Mouse (Mus musculus): ENCODE data around the gene Lactb. TPM values are rescaled to one million over a fixed set of nuclear protein-coding genes. Genes with fewer than 3 reads are reported as not detected.

Gene Lactb
- polyA plus RNA-seq, 1 experiment from 2014 or later = 12.2 TPM

GRCm38 (mm10) chr9:66999698-67000097 is 24.4 kb upstream of the Lactb start:
- Histone ChIP-seq H3K4me2 (no peak overlapping the region), H3K4me1 (replicated peaks) (peaks cover 7% of the 10 kb centered on the region; the same call in 1 of the 2 replicates), H3K27ac (no peak overlapping the region), H3K27me3 (no peaks in the 10 kb centered on the region), H3K9me3 (no peaks in the 10 kb centered on the region), H3K9ac (no peak overlapping the region), H3K4me3 (no peak overlapping the region), H3K36me3 (no peaks in the 10 kb centered on the region)
- 95% methylated on average over 8 of the region's 8 CpGs for WGBS
- ATAC-seq (ENCODE audit: low FRiP score) = no peak

GRCm38 (mm10) chr9:66991750-66992410 is 16.6 kb upstream of the Lactb start:
- no peak overlapping the region for H3K4me2 ChIP-seq
- no peak overlapping the region for H3K27ac ChIP-seq
- no peaks in the 10 kb centered on the region for H3K36me3 ChIP-seq
- H3K4me1 ChIP-seq (replicated peaks) = peaks cover 20% of the 10 kb centered on the region
- no peaks in the 10 kb centered on the region for H3K27me3 ChIP-seq
- WGBS = 81% methylated on average over 8 of the region's 8 CpGs
- no peaks in the 10 kb centered on the region for H3K9me3 ChIP-seq
- no peak overlapping the region for H3K4me3 ChIP-seq
- no peak for ATAC-seq (ENCODE audit: low FRiP score)
- no peak overlapping the region for H3K9ac ChIP-seq

- Histone ChIP-seq H3K9ac (no peak overlapping the region), H3K27me3 (no peaks in the 10 kb centered on the region), H3K27ac (no peak overlapping the region), H3K4me2 (no peak overlapping the region), H3K4me3 (no peak overlapping the region), H3K4me1 (replicated peaks) (peaks cover 20% of the 10 kb centered on the region), H3K36me3 (no peaks in the 10 kb centered on the region), H3K9me3 (no peaks in the 10 kb centered on the region)
- WGBS = 61% methylated on average over 9 of the region's 9 CpGs
- ATAC-seq (ENCODE audit: low FRiP score) = no peak
These were observed 15.9 kb upstream of the Lactb start for GRCm38 (mm10) chr9:66991021-66991749.

- H3K4me2 ChIP-seq = no peak overlapping the region
- H3K4me1 ChIP-seq (replicated peaks) = peaks cover 20% of the 10 kb centered on the region
- 94% methylated on average over 5 of the region's 5 CpGs for WGBS
- no peak for ATAC-seq (ENCODE audit: low FRiP score)
- no peak overlapping the region for H3K4me3 ChIP-seq
- H3K27me3 ChIP-seq = no peaks in the 10 kb centered on the region
- no peaks in the 10 kb centered on the region for H3K36me3 ChIP-seq
- H3K9ac ChIP-seq = no peak overlapping the region
- no peaks in the 10 kb centered on the region for H3K9me3 ChIP-seq
- H3K27ac ChIP-seq = no peak overlapping the region
These were observed 14.8 kb upstream of the Lactb start for GRCm38 (mm10) chr9:66990046-66990445.

GRCm38 (mm10) chr9:66989581-66989980 is 14.3 kb upstream of the Lactb start:
- Histone ChIP-seq H3K9ac (no peak overlapping the region), H3K36me3 (no peaks in the 10 kb centered on the region), H3K4me2 (no peak overlapping the region), H3K9me3 (no peaks in the 10 kb centered on the region), H3K27ac (no peak overlapping the region), H3K4me1 (replicated peaks) (peaks cover 20% of the 10 kb centered on the region), H3K4me3 (no peak overlapping the region), H3K27me3 (no peaks in the 10 kb centered on the region)
- no peak for ATAC-seq (ENCODE audit: low FRiP score)
- WGBS = 68% methylated on average over 6 of the region's 6 CpGs

- Histone ChIP-seq H3K9me3 (no peaks in the 10 kb centered on the region), H3K4me3 (no peak overlapping the region), H3K27ac (peak overlapping the region; percentile 2; the same call in 1 of the 2 replicates), H3K4me2 (no peak overlapping the region), H3K27me3 (no peaks in the 10 kb centered on the region), H3K36me3 (no peaks in the 10 kb centered on the region), H3K4me1 (replicated peaks) (peaks cover 20% of the 10 kb centered on the region), H3K9ac (no peak overlapping the region)
- ATAC-seq (ENCODE audit: low FRiP score) = no peak
- WGBS = 48% methylated on average over 6 of the region's 6 CpGs
These were observed 13.7 kb upstream of the Lactb start for GRCm38 (mm10) chr9:66988888-66989414.

GRCm38 (mm10) chr9:66988198-66988887 is 13.1 kb upstream of the Lactb start:
- Histone ChIP-seq H3K4me2 (no peak overlapping the region), H3K9me3 (no peaks in the 10 kb centered on the region), H3K4me3 (no peak overlapping the region), H3K27ac (peak overlapping the region; percentile 40; the same call in 1 of the 2 replicates), H3K36me3 (no peaks in the 10 kb centered on the region), H3K4me1 (replicated peaks) (peaks cover 20% of the 10 kb centered on the region), H3K27me3 (no peaks in the 10 kb centered on the region), H3K9ac (no peak overlapping the region)
- ATAC-seq (ENCODE audit: low FRiP score) = no peak
- WGBS = 64% methylated on average over 11 of the region's 11 CpGs

- H3K4me2 ChIP-seq = no peak overlapping the region
- H3K9ac ChIP-seq = no peak overlapping the region
- H3K27me3 ChIP-seq = no peaks in the 10 kb centered on the region
- peaks cover 20% of the 10 kb centered on the region for H3K4me1 ChIP-seq (replicated peaks)
- no peak overlapping the region for H3K4me3 ChIP-seq
- no peaks in the 10 kb centered on the region for H3K9me3 ChIP-seq
- H3K27ac ChIP-seq = no peak overlapping the region
- no peak for ATAC-seq (ENCODE audit: low FRiP score)
- 75% methylated on average over 7 of the region's 7 CpGs for WGBS
- no peaks in the 10 kb centered on the region for H3K36me3 ChIP-seq
These were observed 10.1 kb upstream of the Lactb start for GRCm38 (mm10) chr9:66985377-66985776.

GRCm38 (mm10) chr9:66982085-66982484 is 6.8 kb upstream of the Lactb start:
- Histone ChIP-seq H3K27ac (no peak overlapping the region), H3K4me3 (no peak overlapping the region), H3K4me1 (replicated peaks) (no peaks in the 10 kb centered on the region), H3K4me2 (no peak overlapping the region), H3K27me3 (no peaks in the 10 kb centered on the region), H3K9ac (no peak overlapping the region), H3K36me3 (no peaks in the 10 kb centered on the region), H3K9me3 (no peaks in the 10 kb centered on the region)
- 81% methylated on average over 7 of the region's 7 CpGs for WGBS
- ATAC-seq (ENCODE audit: low FRiP score) = no peak

- no peaks in the 10 kb centered on the region for H3K9me3 ChIP-seq
- no peak overlapping the region for H3K27ac ChIP-seq
- H3K36me3 ChIP-seq = no peaks in the 10 kb centered on the region
- H3K4me3 ChIP-seq = no peak overlapping the region
- no peaks in the 10 kb centered on the region for H3K27me3 ChIP-seq
- peaks cover 6% of the 10 kb centered on the region for H3K4me1 ChIP-seq (replicated peaks)
- H3K4me2 ChIP-seq = no peak overlapping the region
- 10% methylated on average over 5 of the region's 5 CpGs for WGBS
- ATAC-seq (ENCODE audit: low FRiP score) = no peak
- no peak overlapping the region for H3K9ac ChIP-seq
These were observed 5.2 kb upstream of the Lactb start for GRCm38 (mm10) chr9:66980458-66980857.

- Histone ChIP-seq H3K27me3 (no peaks in the 10 kb centered on the region), H3K4me2 (no peak overlapping the region), H3K36me3 (no peaks in the 10 kb centered on the region), H3K4me1 (replicated peaks) (peaks cover 13% of the 10 kb centered on the region), H3K27ac (no peak overlapping the region), H3K9ac (no peak overlapping the region), H3K9me3 (no peaks in the 10 kb centered on the region), H3K4me3 (no peak overlapping the region)
- ATAC-seq (ENCODE audit: low FRiP score) = no peak
- WGBS = 86% methylated on average over 1 of the region's 1 CpGs
These were observed 3.2 kb upstream of the Lactb start for GRCm38 (mm10) chr9:66978468-66978867.

- no peak for ATAC-seq (ENCODE audit: low FRiP score)
These were observed 2.7 kb upstream of the Lactb start for GRCm38 (mm10) chr9:66977982-66978381.

More at GRCm38 (mm10) chr9:66977982-66978381, 2.7 kb upstream of the Lactb start:
- H3K9me3 ChIP-seq = no peaks in the 10 kb centered on the region
- peaks cover 13% of the 10 kb centered on the region for H3K4me1 ChIP-seq (replicated peaks)
- no peak overlapping the region for H3K4me3 ChIP-seq
- 94% methylated on average over 1 of the region's 1 CpGs for WGBS
- H3K27ac ChIP-seq = no peak overlapping the region
- H3K4me2 ChIP-seq = no peak overlapping the region
- no peaks in the 10 kb centered on the region for H3K36me3 ChIP-seq
- H3K27me3 ChIP-seq = no peaks in the 10 kb centered on the region
- no peak overlapping the region for H3K9ac ChIP-seq
